Mouse (Mus musculus) left cerebral cortex, postnatal 14 days (tissue): ENCODE data around the gene Ccz1. TPM values are rescaled to one million over a fixed set of nuclear protein-coding genes. Genes with fewer than 3 reads are reported as not detected.

Source experiments
- DNase-seq, 2 experiments: peaks; one replicate each; pipeline ENCODE4 v3.0.0; 2021 to 2022; ENCODE audit warnings: low spot score in 2 of 2, mixed read lengths in 1 of 2
- intact Hi-C: fragments of 180-260 bp; cut with DNase I; formaldehyde crosslinking; loops from one replicate; pipeline ENCODE4 v1.15.1; 2025
- total RNA-seq, 2 experiments: library from RNA; stranded (reverse); gene quantifications; 2 replicates each; pipeline ENCODE4 v1.2.3; 2021

Ccz1 gene
- total RNA-seq, 2 experiments from 2014 or later: 44.7 to 47.3 TPM

- DNase-seq: no peak
- intact Hi-C loops: no loop called here
Observed at GRCm38 (mm10) chr5:143961176-143961575, 53.5 kb downstream of the Ccz1 start.

- intact Hi-C loops: no loop called here
- DNase-seq: no peak
Observed at GRCm38 (mm10) chr5:143959551-143959950, 55.1 kb downstream of the Ccz1 start.

- intact Hi-C loops: no loop called here
- DNase-seq: no peak
Observed at GRCm38 (mm10) chr5:143957101-143957500, 57.6 kb downstream of the Ccz1 start.

- intact Hi-C loops: no loop called here
- DNase-seq: no peak
Observed at GRCm38 (mm10) chr5:143950016-143950415, 64.7 kb downstream of the Ccz1 start.

GRCm38 (mm10) chr5:143948361-143948760, 66.3 kb downstream of the Ccz1 start:
- DNase-seq: no peak
- intact Hi-C loops: no loop called here

- intact Hi-C loops: loop anchor here (5.0 kb wide), 2 partner anchors 34 to 134 kb away; no protein-coding TSS in a partner anchor
- DNase-seq: peak; percentile 81 to 94
Observed at GRCm38 (mm10) chr5:143943231-143944125, 71.2 kb downstream of the Ccz1 start.

GRCm38 (mm10) chr5:143941588-143941987, 73.1 kb downstream of the Ccz1 start:
- intact Hi-C loops: loop anchor here (5.0 kb wide), 2 partner anchors 36 to 136 kb away; no protein-coding TSS in a partner anchor
- peak in 1 of 2 experiments; percentile 37 for DNase-seq

Other genes with a start within 250 kb of the Ccz1 start
- gene Eif2ak1, start 197.1 kb downstream of the Ccz1 start, total RNA-seq: 10 to 100 TPM; 44.5 to 47.0 TPM
- not detected for gene Ankrd61, start 117.2 kb downstream of the Ccz1 start, total RNA-seq
- gene Aimp2, start 105.0 kb downstream of the Ccz1 start, total RNA-seq: 10 to 100 TPM; 40.0 to 42.0 TPM
- gene Pms2, start 104.9 kb downstream of the Ccz1 start, total RNA-seq: 10 to 100 TPM; 16.9 to 19.0 TPM
- 1 to 10 TPM in 1 of 2 experiments, under 1 TPM in 1; 0.90 to 2.7 TPM for gene Gm42421, start 86.7 kb downstream of the Ccz1 start, total RNA-seq
- 1 to 10 TPM; 3.6 to 5.6 TPM for gene Rsph10b, start 81.8 kb downstream of the Ccz1 start, total RNA-seq
- gene Ocm, start 11.8 kb upstream of the Ccz1 start, total RNA-seq: 1 to 10 TPM; 1.9 to 2.2 TPM
- 100 to 1,000 TPM; 150 to 166 TPM for gene Lmtk2, start 85.6 kb upstream of the Ccz1 start, total RNA-seq
- under 1 TPM; 0.36 to 0.42 TPM for gene Bhlha15, start 175.4 kb upstream of the Ccz1 start, total RNA-seq
- 10 to 100 TPM; 84.8 to 90.0 TPM for gene Tecpr1, start 208.7 kb upstream of the Ccz1 start, total RNA-seq
- gene Bri3, start 229.6 kb upstream of the Ccz1 start, total RNA-seq: 10 to 100 TPM; 62.1 to 75.0 TPM